Mouse (Mus musculus) forebrain, embryonic 10.5 days (tissue): ENCODE measurements around the gene Nop56. TPM values are rescaled to one million over a fixed set of nuclear protein-coding genes. Genes with fewer than 3 reads are reported as not detected.
A peak's percentile ranks its signal among the peaks of the same experiment; 100 is the strongest.

Experiments
- DNase-seq: peaks from one replicate; pipeline ENCODE4 v3.0.0-alpha.2; 2017; ENCODE audit warnings: low spot score; ENCODE audit errors: extremely low spot score
- H3K27ac ChIP-seq: fragments of 300-500 bp; sonication (generic); 2 replicates; pipeline ENCODE4 v1.5.1; 2016; ENCODE audit warnings: mild to moderate bottlenecking
- H3K27me3 ChIP-seq: fragments of 300-500 bp; sonication (generic); 2 replicates; pipeline ENCODE4 v1.6.1; 2016; ENCODE audit warnings: mild to moderate bottlenecking; ENCODE audit not compliant: poor library complexity, severe bottlenecking
- H3K36me3 ChIP-seq: fragments of 300-500 bp; sonication (generic); replicated peaks from 2 replicates; pipeline ENCODE4 v1.6.1; 2016; ENCODE audit warnings: mild to moderate bottlenecking, moderate library complexity
- H3K4me1 ChIP-seq: fragments of 300-500 bp; sonication (generic); 2 replicates; pipeline ENCODE4 v1.6.1; 2016
- H3K4me3 ChIP-seq: fragments of 300-500 bp; sonication (generic); 2 replicates; pipeline ENCODE4 v1.5.1; 2016; ENCODE audit warnings: mild to moderate bottlenecking, moderate library complexity
- H3K9me3 ChIP-seq: fragments of 300-500 bp; sonication (generic); 2 replicates; pipeline ENCODE4 v1.6.1; 2016; ENCODE audit warnings: mild to moderate bottlenecking, moderate library complexity
- WGBS: fragments of 180-500 bp; shearing (Covaris S2); methylation state at CpG from one replicate; pipeline ENCODE4 v1.1.7; 2016; 5-methylcytosine and 5-hydroxymethylcytosine counted together
- polyA plus RNA-seq: library from polyadenylated mRNA; unstranded; fragments of >200 nt; fragmentation: Nextera tagmentation; extraction: Ambion mirVana; gene quantifications from 2 replicates; pipeline ENCODE4 v1.2.1, GENCODE M21; 2016

The Nop56 gene
- polyA plus RNA-seq, 1 experiment from 2014 or later, result 501 TPM

DNA sequence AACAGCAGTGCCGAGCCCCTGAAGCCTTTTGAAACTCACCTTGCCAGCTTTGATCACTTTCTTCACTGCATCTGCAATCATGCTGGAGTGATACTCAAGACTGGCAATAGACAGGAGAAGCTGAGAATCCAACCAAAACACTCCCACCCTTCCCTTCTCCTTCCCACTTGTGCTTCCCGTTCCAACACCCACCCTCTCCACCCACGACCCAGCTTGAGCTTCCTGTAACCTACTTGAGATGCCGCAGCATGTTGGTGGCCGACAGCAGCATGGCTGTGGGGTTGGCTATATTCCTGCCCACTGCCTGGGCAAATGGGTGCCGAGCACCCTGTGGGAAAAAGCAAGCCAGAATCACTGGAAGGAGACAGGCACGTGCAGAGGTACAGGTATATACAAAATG lies 6.0 kb downstream of the Nop56 start:
- H3K4me3 ChIP-seq, result no peak overlapping the region
- peaks cover 72% of the 10 kb centered on the region for H3K36me3 ChIP-seq
- peaks cover 37% of the 10 kb centered on the region for H3K4me1 ChIP-seq
- H3K27ac ChIP-seq, result no peak overlapping the region
- DNase-seq, result no peak
- WGBS, result 74% methylated on average over 7 of the region's 7 CpGs
- H3K9me3 ChIP-seq, result no peaks in the 10 kb centered on the region
- no peaks in the 10 kb centered on the region for H3K27me3 ChIP-seq

GRCm38 (mm10) chr2:130280818-130281217 lies 6.6 kb downstream of the Nop56 start:
- peaks cover 68% of the 10 kb centered on the region for H3K36me3 ChIP-seq
- DNase-seq, result no peak

DNA sequence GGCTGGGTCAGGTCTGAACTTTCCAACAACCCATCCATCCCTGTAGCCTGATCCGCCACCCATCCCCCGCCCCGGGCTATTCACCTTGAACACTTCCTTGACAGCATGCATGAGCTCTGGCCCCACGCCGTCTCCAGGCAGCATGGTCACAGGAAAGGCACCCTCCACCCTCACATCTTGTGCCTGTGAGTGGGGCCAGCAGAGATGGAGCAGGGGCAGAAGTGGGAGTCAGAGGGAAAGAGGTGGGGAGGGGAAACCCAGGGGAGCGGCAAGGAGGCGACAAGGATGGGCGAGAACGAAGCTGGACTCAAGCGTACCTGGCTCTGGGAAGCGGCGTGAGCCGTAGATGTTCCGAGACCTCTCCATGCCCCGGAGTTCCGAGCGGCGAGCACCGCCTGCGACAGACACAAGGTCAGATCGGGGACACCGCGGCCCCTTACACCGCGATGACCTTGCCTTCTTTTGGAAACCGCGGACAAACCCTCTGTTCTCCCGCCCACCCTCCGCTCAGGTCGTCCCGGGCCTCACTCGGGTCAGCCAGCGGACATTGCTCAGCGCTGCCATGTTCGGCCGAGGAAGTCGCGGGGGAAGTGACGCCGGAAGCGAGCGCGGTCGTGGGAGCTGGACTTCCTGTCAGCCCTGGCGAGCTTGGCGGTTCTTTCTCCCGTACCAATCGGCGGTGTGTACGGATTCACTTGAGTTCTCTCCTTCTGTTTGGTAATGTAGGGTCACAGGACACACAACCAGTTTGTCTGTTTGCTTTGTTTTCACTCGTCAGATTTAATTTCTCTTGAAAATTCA lies 9.8 kb downstream of the Nop56 start, which contains the start of gene Idh3b:
Gene Idh3b (minus strand): TSS at position 694 of the 801 bp plus-strand sequence.
- H3K27ac ChIP-seq, result peak within 1 kb of the TSS; percentile 91
- peak within 1 kb of the TSS; percentile 80 for H3K4me3 ChIP-seq
- under 1% methylated on average over 51 of the region's 51 CpGs for WGBS
- peaks cover 37% of the 10 kb centered on the region for H3K36me3 ChIP-seq
- DNase-seq, result peak; percentile 90
- H3K4me1 ChIP-seq, result peaks cover 21% of the 10 kb centered on the region
- H3K9me3 ChIP-seq, result no peaks in the 10 kb centered on the region
- no peaks in the 10 kb centered on the region for H3K27me3 ChIP-seq

More at GRCm38 (mm10) chr2:130280818-130281217, 6.6 kb downstream of the Nop56 start:
- Histone ChIP-seq H3K27ac (no peak overlapping the region), H3K9me3 (no peaks in the 10 kb centered on the region), H3K4me3 (no peak overlapping the region), H3K27me3 (no peaks in the 10 kb centered on the region), H3K4me1 (peaks cover 36% of the 10 kb centered on the region)
- 84% methylated on average over 4 of the region's 4 CpGs for WGBS

DNA sequence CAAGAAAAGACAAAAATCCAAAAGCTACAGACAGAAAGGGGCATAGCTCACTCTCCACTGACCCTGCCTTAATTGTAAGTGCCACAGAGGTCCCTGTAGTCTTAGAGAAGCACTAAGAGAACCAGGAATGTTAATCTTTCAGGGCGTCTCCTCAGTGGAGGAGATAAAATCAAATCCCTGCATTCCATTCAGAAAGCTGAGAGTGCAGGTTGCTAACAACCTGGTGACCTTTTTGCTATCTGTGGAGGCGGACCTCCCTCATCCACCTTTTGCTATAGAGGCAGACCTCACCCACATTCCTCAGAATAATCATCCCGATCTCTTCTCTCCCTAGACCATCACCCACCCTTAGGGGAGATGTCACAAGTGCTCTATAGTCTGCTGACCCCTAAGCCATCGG lies 14.9 kb downstream of the Nop56 start:
- Histone ChIP-seq H3K27me3 (peaks cover 24% of the 10 kb centered on the region), H3K27ac (no peak overlapping the region), H3K36me3 (0 out of 2 replicates have a peak, but pooled peaks cover 2% of the 10 kb centered on the region), H3K4me3 (no peak overlapping the region), H3K4me1 (peaks cover 28% of the 10 kb centered on the region), H3K9me3 (no peaks in the 10 kb centered on the region)
- 67% methylated on average over 4 of the region's 4 CpGs for WGBS
- no peak for DNase-seq

DNA sequence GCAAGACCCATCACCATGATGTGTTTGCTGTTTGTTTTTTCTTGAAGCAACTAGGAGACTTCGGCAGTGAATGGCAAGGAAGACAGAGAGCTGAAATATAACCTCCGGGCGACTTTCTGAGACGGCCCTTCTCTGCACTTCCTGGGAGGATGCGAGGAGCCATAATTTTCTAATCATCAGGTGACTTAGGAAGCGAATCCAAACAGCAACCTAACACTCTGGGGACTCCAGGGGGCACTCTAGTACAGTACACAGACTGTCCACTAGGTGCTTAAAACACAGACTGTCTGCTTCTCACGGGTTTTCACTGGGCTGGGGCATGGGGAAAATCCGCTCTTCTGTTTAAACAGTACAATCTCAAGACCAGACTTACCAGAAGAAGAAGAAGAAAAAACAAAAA lies 17.2 kb downstream of the Nop56 start:
- 24% methylated on average over 8 of the region's 8 CpGs for WGBS
- H3K27me3 ChIP-seq, result peaks cover 45% of the 10 kb centered on the region
- no peak overlapping the region for H3K4me3 ChIP-seq
- H3K4me1 ChIP-seq, result peaks cover 39% of the 10 kb centered on the region
- H3K27ac ChIP-seq, result no peak overlapping the region
- DNase-seq, result peak; percentile 48
- H3K36me3 ChIP-seq, result no peaks in the 10 kb centered on the region
- H3K9me3 ChIP-seq, result no peaks in the 10 kb centered on the region

GRCm38 (mm10) chr2:130293009-130293408 lies 18.8 kb downstream of the Nop56 start:
- WGBS, result 51% methylated on average over 3 of the region's 3 CpGs
- DNase-seq, result no peak
- no peaks in the 10 kb centered on the region for H3K9me3 ChIP-seq
- H3K36me3 ChIP-seq, result peaks cover 3% of the 10 kb centered on the region; the same call in 1 of the 2 replicates
- no peak overlapping the region for H3K4me3 ChIP-seq
- peaks cover 49% of the 10 kb centered on the region for H3K4me1 ChIP-seq
- peaks cover 61% of the 10 kb centered on the region for H3K27me3 ChIP-seq
- H3K27ac ChIP-seq, result no peak overlapping the region

DNA sequence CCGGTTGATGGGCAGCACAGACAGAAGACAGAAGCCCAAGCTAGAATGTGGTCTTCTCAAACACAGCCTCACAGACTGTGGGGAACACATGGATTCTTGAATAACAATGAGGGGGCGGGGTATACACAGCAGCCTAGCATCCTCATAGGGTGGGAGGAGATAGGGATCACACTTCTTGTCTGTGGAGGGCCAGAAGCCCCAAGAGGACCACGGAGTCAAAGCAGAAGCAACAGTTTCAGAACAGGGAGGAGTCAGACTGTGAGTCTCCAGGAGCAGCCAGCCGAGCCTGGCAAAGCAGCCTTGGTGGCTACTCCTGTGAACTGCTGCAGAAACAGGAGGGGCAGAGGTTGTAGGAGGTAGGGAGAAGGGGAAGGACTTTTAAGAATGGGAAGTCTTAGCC lies 19.3 kb downstream of the Nop56 start:
- no peak overlapping the region for H3K27ac ChIP-seq
- 9% methylated on average over 4 of the region's 4 CpGs for WGBS

DNA sequence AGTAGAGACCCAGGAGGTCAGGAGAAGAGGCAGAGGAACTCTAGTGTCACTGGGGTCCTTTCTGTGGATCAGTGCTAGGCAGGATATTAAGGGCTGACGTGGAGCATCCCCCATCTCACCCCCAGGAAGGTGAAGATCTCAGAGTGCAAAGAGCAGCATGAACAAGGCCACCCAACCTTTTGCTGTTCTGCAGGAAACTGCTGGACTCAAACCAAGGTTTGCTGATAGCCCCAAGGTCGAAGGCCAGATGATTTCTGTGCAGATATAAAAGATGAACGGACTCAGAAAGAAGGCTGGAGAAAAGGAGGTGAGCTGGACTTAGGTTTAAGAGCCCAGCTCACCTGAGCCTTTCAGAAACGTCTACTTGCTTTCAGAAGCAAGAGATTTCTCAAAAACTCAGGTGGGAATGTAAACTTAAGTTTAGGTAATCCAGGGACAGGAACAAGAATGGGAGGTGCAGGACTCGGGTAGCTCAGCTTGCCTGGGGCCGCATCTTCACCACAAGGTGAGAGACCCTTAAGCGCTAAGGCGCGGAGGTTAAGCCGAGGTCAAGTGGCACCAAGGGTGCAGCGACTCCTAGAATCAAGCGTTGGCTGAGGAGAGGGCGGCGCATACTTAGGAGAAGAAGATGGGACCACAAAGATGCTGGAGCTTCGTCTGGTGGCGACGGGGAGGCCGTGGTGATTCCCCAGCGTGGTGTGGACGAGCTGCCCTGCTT lies 20.1 kb downstream of the Nop56 start:
- H3K4me1 ChIP-seq, result peaks cover 49% of the 10 kb centered on the region
- DNase-seq, result no peak
- no peaks in the 10 kb centered on the region for H3K9me3 ChIP-seq
- peak overlapping the region; percentile 88 for H3K27ac ChIP-seq
- peak overlapping the region; percentile 78 for H3K4me3 ChIP-seq
- WGBS, result 7% methylated on average over 20 of the region's 20 CpGs
- peaks cover 9% of the 10 kb centered on the region for H3K36me3 ChIP-seq
- H3K27me3 ChIP-seq, result peaks cover 66% of the 10 kb centered on the region

More for the DNA sequence above, 19.3 kb downstream of the Nop56 start:
- peaks cover 49% of the 10 kb centered on the region for H3K4me1 ChIP-seq
- H3K27me3 ChIP-seq, result peaks cover 66% of the 10 kb centered on the region
- H3K36me3 ChIP-seq, result peaks cover 8% of the 10 kb centered on the region
- H3K4me3 ChIP-seq, result peak overlapping the region; percentile 78; the same call in 1 of the 2 replicates
- no peaks in the 10 kb centered on the region for H3K9me3 ChIP-seq
- no peak for DNase-seq

DNA sequence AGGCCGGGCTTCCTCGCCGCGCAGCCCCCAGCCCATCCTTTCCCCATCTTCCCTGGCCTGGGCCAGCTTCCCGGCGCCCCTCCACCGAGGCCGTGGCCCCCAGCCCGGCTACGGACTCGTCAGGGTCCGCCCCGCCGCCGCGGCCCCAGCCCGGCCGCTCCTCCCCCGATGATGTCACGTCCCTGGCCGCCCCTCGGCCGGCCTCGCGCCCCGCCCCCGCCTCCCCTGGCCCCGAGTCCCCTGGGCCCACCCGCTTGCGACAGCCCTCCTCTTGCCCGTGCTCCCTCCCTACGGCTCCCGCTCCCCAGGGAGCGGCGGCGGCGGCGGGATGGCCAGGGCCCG lies 20.7 kb downstream of the Nop56 start, which contains the start of gene Ebf4:
Gene Ebf4 (plus strand): TSS at position 234 of the 342 bp plus-strand sequence.
- no peaks in the 10 kb centered on the region for H3K9me3 ChIP-seq
- H3K36me3 ChIP-seq, result peaks cover 9% of the 10 kb centered on the region
- DNase-seq, result peak; percentile 80
- H3K4me3 ChIP-seq, result peak within 1 kb of the TSS; percentile 78
- H3K27ac ChIP-seq, result peak within 1 kb of the TSS; percentile 88
- under 1% methylated on average over 39 of the region's 39 CpGs for WGBS
- peaks cover 66% of the 10 kb centered on the region for H3K27me3 ChIP-seq
- H3K4me1 ChIP-seq, result peaks cover 49% of the 10 kb centered on the region

DNA sequence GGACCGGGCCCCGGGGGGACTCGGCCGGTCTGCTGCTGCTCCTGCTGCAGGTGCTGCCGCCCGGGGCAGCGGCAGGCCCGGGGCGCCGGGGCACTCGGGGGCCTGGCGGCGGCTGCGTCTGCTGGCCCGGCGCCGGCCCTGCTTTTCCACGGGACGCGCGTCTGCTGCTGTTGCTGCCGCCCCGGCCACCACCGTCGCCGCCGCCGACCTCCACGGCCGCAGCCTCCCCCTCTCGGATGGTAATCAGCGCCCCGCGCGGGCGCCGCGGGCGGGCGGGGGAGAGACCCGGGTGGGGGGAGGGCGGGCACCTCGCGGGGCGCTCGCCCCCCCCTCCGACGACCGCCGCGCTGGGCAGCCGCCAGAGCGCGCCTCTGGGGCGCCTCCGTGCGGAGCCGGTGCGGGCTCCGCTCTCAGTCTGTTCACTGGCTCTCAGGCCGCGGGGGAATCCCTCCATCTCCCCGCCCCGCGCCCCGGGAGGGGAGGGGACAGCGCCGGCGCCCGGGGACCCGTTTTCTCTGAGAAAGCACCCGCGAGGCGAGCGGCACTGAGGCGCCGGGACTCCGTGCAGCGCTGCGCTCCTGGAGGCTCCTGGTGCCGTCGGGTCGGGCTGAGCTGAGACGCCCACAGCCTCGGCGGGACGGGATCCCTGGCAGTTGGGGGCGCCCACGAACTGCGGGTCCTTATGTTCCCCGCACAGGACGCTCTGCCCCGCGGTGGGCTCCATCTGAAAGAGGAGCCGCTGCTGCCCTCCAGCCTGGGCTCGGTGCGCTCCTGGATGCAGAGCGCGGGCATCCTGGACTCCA lies 21.3 kb downstream of the Nop56 start:
- Histone ChIP-seq H3K4me1 (peaks cover 49% of the 10 kb centered on the region), H3K27me3 (peaks cover 66% of the 10 kb centered on the region), H3K9me3 (no peaks in the 10 kb centered on the region), H3K27ac (peak overlapping the region; percentile 88), H3K4me3 (peak overlapping the region; percentile 78), H3K36me3 (peaks cover 9% of the 10 kb centered on the region)
- WGBS, result under 1% methylated on average over 75 of the region's 99 CpGs
- peak; percentile 57 for DNase-seq

DNA sequence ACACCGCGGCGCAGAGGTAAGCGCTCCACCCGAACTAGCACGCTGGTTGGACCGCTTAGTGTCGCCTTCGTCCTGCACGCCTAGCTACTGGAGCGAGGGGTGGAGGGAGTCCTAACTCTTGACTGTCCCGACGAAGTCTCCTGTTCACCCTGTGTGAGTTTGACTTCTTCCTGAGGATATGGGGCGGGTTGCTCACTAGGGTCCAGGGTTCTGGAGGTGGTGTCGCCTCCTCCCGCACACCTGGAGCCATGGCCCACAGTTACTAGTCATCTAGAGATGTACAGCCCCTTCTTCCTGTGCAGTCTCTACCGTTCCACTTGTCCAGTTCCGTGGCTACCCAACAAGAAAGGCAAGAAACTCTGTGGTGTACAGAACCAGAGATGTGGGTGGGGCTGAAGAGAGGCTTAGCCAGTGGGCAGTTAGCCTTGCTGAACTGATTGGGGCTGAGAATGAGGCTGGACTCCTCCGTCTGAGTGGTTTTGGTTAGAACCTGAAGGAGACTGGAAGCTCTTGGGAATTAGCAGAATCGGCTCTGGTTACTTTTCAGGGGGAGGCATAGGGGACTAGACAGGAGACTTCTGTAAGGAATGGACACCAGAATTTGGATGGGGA lies 22.0 kb downstream of the Nop56 start:
- Histone ChIP-seq H3K4me3 (peak overlapping the region; percentile 78), H3K27me3 (peaks cover 66% of the 10 kb centered on the region), H3K9me3 (no peaks in the 10 kb centered on the region), H3K36me3 (peaks cover 9% of the 10 kb centered on the region), H3K27ac (peak overlapping the region; percentile 88), H3K4me1 (peaks cover 47% of the 10 kb centered on the region)
- peak; percentile 35 for DNase-seq
- 2% methylated on average over 20 of the region's 20 CpGs for WGBS

GRCm38 (mm10) chr2:130297580-130297979 lies 23.4 kb downstream of the Nop56 start:
- H3K27ac ChIP-seq, result no peak overlapping the region
- peaks cover 9% of the 10 kb centered on the region for H3K36me3 ChIP-seq
- H3K4me1 ChIP-seq, result peaks cover 50% of the 10 kb centered on the region
- no peaks in the 10 kb centered on the region for H3K9me3 ChIP-seq
- peaks cover 57% of the 10 kb centered on the region for H3K27me3 ChIP-seq
- no peak for DNase-seq
- 84% methylated on average over 9 of the region's 9 CpGs for WGBS
- no peak overlapping the region for H3K4me3 ChIP-seq
